Mouse (Mus musculus) G1E (cell line): ENCODE results near the gene Utp18.

Experiments used
- CTCF ChIP-seq: IDR thresholded peaks from 2 replicates; pipeline ENCODE4 v1.5.1; 2012; ENCODE audit warnings: low read depth, low read length, inconsistent platforms, mixed read lengths
- GATA1 ChIP-seq: IDR thresholded peaks from 2 replicates; pipeline ENCODE4 v1.6.1; 2012; ENCODE audit warnings: borderline replicate concordance, low read length, inconsistent platforms, mixed read lengths
- POLR2AphosphoS5 ChIP-seq: IDR thresholded peaks from 2 replicates; pipeline ENCODE4 v1.6.1; 2012; ENCODE audit warnings: low read depth, low read length, inconsistent platforms; ENCODE audit not compliant: insufficient replicate concordance
- TAL1 ChIP-seq: conservative IDR thresholded peaks from 2 replicates; pipeline ENCODE4 v1.6.1; 2012; ENCODE audit warnings: low read depth, low read length, inconsistent platforms, mixed read lengths

GRCm38 (mm10) chr11:93828619-93829326 is 56.8 kb downstream of the Utp18 start:
- TF ChIP-seq GATA1: no peak
- no peak for TF ChIP-seq CTCF
- no peak for TF ChIP-seq TAL1
- TF ChIP-seq POLR2AphosphoS5: no peak
